Mouse (Mus musculus): ENCODE measurements at regions not wholly inside any gene's neighbourhood (a gene's known extent, or its start where the extent isn't known, plus 50 kb on each side); places are given as distances from the start of the nearest gene placed in this dataset.

DNA sequence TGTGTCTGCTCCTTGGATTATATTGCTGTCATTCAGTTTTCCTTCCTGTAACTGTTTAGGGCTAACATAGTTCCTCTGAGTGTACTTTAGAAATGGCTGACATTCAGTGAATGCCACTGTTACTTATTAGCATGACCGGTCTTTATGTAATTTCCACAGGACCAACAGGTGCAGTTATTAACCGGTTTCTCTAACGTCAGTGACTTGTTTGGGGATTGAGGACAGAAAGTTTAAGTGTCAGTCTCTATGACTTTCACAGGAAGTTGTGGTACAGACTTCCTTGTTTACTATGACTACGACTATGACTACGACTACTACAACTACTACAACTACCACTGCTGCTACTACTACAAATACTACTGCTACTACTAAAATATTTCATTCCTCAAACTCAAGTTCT, 170.4 kb upstream of the Ptger4 start:
- DNase-seq (ENCODE audit: inconsistent ontology term) = no peak

DNA sequence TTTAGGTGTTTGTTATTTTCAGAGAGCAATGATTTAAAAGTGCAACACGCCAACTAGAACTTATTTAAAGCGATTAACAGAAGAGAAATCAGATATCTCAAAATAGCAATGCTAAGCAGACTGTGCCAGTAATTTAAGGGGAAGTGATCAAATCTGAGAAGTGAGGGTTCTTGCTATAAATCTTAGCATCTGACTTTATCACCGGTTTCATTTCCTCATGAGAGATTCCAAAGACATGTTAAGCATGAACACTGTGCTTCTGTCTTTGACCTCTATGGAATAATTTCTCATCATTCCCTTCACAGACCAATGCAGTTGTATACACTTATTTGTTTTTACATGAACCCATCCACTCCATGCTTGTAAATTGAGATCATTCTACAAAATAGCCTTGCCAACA, 172.0 kb upstream of the Ptger4 start:
- no peak for DNase-seq (ENCODE audit: inconsistent ontology term)

DNA sequence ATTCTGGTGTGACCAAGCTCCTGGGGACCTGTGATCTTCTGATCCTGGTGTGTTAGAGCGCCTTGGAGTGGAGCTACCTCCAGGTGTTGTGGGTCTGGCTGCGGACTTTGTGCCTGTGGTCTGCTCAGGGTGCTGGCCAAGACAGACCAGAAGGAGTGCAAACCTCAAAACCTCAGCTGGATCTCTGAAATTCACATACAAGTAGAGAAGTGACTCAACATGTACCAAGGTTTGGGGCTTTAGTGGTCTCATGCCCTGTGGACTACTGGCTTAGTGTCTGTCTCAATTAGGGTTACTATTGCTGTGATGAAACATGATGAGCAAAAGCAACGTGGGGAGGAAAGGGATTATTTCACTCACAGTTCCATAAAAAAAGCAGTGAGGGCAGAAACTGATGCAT, 182.7 kb upstream of the Ptger4 start:
- no peak for DNase-seq (ENCODE audit: inconsistent ontology term)

DNA sequence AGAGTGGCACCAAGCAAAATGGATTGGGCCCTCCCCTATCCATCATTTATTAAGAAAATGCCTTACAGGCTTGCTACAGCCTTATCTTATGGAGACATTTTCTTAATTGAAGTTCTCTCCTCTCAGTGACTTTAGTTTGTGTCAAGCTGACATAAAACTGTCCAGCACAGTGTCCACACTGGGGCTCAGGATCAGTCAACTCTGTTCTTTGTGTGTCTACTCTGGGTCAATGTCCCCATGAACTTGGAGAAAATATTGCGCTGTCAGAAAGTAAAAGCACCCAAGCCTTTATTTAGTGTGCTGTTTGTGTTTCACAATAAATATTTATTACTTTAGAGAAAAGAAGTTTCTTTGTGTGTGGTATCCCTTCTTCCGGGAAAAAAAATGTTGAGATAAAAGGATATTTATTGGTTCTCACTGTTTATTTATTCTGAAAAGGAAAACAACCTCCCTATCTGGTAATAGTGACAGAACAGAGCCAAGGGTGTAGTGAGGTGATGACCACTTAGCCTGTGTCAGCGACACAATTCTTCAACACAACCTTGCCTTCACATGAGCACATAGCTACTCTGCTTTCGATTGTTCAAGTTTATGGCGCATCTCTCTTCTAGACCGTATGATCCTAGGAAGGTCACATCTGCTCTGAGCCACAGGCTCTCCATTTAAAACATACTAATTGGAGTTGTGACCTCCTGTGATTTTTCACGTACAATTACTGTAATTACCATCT, 183.5 kb upstream of the Ptger4 start:
- DNase-seq (ENCODE audit: inconsistent ontology term) = no peak

DNA sequence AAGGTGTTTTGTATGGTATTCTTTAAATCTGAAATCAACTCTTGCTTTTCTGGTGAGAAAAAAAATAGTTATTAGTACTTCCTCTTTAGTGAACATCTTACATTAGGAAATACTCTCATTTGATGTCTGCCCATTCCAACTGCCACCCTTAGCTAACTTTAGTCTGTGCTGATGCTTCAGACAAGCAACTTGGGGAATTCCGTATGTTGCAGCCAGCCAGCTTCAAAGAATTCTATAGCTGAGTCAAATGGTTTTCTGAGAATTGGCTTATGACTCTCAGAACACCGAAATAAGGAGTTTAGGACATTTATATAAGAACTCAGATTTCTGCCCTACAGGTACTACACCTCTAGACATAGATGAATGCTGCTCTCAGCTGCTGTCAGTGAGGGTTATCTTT, 188.0 kb upstream of the Ptger4 start:
- no peak for DNase-seq (ENCODE audit: inconsistent ontology term)

DNA sequence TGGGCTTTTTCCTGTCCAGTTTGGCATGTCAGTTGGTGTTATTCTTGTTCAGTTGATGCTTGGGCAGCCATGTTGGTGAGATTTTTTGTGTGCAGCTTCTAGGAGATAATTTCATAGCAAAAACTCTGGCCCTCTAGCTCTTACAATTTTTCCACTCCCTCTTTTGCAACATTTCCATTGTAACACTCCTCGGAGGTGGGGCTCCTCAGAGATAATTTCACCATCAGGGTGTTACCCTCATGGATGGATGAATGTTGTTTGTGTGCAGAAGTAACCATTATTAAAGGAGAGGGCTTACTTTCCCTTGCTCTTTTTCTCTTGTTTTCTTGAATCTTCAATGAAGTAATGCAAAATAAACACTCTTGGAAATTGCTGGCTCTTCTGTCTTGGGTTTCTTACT, 193.0 kb upstream of the Ptger4 start:
- DNase-seq (ENCODE audit: inconsistent ontology term) = no peak

DNA sequence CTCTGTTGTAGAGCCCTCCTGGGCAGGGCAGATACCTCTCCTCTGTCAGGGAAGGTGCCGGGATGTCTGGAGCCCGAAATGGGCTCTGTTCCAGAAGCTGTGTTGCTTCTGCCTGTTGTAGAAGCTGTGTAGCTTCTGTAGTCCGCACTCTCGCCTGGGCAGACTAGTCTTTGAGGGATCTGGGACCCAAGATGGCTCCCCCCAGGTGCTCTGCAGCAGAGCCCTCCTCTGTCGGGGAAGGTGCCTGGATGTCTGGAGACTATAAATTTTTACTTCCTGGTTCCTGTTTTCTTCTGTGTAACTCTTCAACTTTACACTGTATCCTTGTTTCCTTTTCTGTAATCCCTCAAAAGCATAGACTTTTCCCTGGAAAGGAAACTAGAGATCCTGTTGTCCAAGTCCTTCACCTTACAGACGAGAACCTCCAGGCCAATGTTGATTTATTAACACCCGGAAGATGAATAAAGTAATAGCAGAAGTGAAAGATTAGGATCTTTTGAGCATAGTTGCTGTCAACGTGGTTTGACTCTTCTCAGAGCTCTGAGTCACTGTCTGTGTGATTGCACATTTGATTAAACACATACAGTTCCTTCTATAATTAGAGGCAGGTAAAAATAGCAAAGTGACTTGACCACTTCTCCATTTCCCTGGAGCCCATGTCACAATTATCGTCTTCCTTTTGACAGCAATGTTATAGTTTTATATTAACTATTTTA, 202.2 kb upstream of the Ptger4 start:
- DNase-seq (ENCODE audit: inconsistent ontology term) = no peak

DNA sequence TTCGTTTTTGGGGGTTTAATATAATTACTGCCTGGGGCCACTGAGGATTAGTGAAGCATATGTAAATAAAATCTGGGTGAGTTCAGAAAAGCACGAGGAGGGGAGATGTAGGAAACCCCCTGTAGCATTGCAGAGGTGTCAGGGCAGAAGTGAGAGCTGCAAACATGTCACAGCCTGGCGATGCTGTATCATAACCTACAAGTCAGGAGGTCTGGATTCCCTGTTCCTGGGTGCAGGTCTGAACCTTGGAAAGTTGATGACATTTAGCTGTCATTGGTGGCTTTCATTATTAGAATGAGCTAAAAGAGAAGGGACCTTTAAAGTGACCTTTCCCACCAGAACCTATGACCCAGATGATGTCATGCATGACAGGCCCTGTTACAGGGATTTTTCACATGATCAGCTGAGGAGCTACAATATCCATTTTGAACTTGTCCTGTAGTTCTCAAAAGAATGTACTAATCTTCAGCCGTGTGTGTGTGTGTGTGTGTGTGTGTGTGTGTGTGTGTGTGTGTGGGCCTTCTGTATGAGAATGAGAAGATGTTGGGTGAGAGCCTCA, 202.8 kb upstream of the Ptger4 start:
- no peak for DNase-seq (ENCODE audit: inconsistent ontology term)

DNA sequence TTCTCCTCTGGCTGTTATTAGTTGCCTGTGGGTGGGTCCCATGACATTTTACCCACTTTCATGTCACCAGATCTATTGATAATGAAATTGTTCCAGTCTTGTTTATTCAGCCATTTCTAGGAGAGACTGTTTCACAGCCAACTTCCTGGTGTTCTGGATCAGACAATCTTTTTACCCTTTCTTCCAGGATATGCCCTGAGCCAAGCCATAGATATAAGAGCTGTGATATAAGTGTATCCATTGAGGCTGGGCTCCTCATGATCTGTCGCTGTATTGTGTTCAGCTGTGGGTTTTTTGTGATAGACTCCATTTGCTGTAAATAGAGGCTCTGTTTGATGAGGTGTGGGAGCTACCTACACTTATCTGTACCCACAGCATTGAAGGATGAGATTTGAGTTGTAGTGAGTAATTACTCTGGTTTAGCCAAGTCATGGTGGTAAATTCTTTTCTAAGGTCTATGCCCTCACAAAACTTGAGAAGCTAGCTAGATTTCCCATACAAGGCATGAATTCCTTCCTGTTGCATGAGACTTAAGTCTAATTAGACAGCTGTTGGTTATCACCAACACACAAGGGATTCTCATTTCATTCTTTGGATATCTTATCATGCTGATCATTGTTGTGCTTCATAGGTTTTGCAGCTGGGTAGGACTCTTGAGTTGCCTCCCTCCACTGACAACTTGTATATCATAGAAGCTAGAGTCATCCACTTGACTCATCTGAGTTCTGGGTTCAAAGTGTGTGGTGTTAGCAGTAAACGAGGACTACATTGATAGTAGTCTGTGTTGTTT, 203.9 kb upstream of the Ptger4 start:
- no peak for DNase-seq (ENCODE audit: inconsistent ontology term)

DNA sequence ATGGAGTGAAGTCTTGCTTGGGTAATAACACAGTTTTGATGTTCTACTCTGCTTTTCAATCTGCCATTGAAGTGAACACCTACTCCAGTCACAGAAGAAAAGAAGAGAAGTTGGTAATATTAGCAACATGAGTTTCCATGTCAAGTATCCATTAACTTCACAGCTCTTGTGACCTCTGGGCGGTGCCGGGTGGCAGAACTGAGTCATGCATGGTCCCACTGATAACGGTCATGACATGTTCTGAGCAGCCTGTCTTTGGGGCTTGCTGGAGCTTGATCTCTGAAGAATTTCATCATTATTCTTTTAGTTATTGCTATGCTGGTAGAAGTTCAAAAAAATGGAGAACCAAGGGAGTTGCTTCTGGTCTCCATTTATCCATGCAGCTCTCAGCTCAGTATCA, 215.1 kb upstream of the Ptger4 start:
- no peak for DNase-seq (ENCODE audit: inconsistent ontology term)

DNA sequence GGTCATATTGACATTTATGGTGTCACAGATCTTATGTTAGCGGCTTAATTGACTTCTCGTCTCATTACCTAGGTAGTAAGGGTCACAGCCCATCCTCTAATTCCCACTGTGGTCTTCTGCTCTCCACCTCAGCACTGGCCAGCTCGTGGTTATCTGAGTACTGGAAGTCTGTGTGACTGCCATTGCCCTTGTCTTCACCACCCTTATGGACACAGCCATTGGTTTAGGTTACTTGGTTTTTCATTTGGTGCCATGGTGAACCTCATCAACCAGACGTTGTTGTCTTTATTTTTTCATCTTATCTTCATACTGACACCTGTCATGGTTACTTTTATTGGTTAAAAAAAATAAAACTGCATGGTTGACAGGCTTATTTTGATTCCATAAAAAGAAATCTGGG, 215.6 kb upstream of the Ptger4 start:
- DNase-seq (ENCODE audit: inconsistent ontology term) = no peak

DNA sequence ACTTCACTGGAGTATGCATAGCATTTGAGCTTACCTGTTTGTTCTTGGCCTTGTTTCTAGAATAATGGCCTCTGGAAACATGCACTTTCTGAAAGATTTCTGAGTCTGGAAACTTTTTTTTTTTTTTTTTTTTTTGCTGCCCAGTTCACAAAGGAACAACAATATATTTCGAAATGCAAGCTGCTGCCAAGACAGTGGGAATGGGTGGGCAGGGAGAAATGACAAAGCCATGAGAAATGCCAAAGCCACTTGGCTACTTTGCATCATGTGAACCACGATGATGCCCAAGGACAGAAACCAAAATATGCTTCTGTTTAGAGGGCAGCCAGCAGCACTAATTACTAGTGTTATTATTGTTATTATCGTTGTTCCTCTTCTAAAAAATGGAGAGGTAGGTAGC, 218.7 kb upstream of the Ptger4 start:
- DNase-seq (ENCODE audit: inconsistent ontology term) = peak; percentile 87

DNA sequence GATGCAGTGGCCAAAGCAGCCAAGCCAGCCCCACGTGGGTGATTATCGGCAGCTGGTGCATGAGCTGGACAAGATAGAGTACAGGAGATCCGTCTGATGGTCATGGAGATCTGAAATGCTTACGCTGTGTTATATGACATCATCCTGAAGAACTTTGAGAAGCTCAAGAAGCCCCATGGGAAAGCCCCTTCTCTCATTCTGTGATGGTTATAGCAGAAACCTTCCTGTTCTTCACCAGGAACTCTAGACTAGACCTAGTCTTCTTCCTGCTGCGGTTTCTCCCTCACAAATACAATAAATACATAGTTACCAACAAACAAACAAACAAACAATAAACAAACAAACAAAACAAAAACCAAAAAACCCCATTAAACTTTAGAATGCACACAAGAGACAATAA, 220.7 kb upstream of the Ptger4 start:
- DNase-seq (ENCODE audit: inconsistent ontology term) = no peak

DNA sequence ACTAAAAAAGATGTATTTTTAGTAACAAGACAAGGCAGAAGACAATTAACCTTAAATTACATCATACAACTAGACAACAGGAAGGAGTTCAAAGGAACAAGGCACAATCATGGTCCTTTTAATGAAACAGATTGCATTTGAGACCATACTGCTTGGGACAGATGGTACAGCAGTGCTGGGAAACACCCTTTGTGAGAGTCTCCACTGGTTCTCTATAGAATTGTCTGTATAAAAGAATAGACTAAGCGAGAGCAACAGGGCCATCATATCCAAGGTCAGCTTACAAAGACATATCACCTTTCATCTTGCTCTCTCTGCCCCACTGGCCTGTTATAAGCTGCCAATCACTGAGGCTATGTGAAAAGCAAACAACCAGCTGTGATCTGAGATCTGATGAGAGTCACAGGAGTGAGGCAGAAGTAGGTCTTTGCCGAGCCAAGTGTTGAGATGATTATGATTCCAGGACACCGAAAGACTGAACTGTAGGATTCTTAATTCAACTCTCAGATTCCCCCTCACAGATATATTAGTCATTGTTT, 224.6 kb upstream of the Ptger4 start:
- DNase-seq (ENCODE audit: inconsistent ontology term) = no peak

DNA sequence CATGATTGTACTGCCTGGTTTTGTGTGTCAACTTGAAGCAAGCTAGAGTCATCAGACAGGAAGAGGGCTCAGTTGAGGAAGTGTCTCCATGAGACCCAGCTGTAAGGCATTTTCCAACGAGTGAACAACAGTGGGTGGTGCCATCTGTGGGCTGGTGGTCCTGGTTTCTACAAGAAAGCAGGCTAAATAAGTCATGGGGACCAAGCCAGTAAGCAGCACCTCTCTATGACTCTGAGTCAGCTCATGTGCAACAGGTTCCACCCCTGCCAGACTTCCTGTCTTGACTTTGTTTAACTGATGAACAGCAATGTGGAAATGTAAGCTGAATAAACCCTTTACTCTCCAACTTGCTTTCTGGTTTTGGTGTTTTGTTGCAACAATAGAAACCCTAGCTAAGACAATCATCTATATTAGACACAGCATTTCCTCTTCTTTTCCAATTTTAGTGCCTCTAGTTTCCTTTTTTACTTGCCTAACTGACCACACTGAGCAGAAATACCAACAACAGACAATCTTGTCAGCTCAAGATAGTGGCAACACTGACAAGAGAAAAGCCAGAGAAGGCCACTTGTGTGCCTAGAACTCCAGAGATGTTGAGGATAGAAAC, 231.5 kb upstream of the Ptger4 start:
- DNase-seq (ENCODE audit: inconsistent ontology term) = no peak

DNA sequence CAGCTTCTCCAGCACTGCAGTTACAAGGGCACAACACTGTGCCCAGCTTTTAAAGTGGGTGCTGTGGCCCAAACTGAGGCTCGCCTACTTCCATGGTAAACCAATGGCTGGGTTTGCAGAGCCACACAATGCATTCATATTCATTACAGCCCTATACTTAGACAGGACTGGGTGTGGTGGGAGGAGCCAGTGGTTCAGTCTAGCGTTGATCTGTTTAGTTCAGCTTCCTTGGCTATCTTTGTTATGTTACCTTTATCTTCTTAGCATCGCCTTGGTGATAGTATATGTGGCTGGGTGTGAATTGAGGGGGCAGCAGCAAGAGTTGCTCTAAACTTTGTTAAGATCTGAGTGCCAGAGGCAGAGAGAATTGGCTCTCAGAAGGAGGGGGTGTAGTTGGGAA, 249.3 kb upstream of the Ptger4 start:
- DNase-seq (ENCODE audit: inconsistent ontology term) = no peak

DNA sequence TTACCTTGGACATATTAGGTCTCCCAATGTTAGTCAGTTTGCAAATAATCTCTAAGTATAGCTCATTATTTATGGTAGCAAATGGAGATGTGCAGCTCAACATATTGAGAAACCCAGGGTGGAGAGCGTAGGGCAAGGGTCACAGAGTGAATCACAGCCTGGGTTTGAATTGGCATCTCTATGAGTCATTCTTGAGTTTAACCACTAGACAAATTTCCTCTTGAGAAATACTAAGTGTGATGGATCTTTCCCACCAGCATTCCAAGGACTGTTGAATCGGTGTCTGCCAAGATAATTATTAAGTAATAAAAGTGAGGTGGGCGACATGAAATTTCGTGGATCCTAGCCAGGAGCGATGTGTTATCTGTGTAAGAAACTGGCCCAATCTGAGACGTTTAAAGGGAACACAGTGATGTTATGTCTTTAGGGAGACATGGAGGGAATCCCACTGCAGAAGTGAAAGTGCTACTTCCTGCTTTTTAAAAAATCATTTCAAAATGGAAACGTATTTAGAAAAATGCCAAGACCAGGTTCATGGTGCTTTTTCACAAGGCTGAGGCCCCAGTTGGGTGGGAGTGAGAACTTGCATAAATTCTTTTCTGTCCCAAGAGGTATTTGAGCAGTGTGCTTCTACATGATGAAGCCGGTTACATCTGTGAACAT, 251.3 kb upstream of the Ptger4 start:
- DNase-seq (ENCODE audit: inconsistent ontology term) = peak; percentile 53

DNA sequence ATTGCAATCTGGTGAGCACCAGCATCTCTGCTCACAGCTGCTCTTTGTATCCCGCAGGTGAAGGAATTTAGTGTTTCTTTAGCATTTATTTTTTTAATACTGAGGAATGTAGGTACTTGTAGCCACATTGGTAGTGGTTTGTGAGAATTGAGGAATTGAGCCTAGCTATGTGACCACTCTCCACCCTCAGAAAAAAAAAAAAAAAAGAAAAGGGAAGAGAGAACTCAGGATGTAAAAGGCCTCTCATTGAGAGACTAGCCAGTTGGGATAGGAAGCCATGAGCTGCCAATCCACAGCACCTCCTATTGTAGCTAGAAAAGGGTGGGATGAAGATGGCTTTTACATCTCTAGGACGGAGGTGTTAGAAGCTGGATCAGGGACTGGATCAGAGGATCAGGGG, 252.0 kb upstream of the Ptger4 start:
- DNase-seq (ENCODE audit: inconsistent ontology term) = no peak

DNA sequence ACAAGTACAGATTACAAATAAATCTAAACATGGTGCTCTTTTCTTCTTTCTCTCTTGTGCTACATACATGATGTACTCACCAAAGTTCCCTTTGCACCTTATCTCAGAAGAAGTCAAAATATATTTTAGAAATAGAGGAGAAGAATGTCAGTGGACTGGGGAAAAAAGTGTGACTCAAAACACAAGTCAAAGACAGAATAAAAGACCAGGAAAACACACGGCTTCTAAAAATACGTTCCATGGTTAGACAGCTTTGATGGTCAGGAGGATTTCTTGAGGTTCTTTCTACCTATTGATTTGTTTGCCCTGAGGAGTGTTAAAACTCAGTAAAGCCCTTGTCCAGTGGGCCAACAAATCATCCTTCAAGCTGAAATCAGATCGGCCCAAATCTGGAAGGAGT, 260.5 kb upstream of the Ptger4 start:
- no peak for DNase-seq (ENCODE audit: inconsistent ontology term)

DNA sequence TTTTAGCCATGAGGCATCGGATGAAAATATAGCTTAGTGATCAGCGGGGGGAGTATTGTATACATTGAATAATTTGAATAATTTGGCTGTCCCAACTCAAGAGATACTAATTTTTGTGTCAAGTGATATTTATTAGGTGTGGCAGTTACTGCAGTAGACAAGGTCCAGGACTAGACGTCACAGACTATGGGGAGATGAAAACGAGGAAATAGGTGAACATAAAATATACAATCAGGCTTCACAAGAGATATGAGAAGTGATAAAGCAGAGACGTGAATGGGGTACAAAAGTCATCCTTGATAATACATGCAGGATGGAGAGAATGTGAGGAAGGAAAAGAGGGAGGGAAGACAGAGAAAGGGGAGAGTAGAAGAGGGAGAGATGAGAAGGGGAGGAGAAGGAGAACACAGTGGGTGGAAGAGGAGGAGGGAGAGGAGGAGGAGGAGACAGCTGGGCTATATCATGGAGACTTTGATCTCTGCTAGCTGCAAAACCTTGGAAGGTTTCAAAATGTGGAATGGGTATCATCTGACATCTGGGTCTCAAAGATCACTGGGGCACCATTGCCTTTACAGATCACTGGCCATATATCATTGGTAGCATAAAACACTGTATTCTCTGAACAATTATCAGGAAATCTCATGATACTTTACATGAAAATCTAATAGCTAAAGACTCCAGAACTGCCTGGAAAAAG, 263.0 kb upstream of the Ptger4 start:
- DNase-seq (ENCODE audit: inconsistent ontology term) = no peak

DNA sequence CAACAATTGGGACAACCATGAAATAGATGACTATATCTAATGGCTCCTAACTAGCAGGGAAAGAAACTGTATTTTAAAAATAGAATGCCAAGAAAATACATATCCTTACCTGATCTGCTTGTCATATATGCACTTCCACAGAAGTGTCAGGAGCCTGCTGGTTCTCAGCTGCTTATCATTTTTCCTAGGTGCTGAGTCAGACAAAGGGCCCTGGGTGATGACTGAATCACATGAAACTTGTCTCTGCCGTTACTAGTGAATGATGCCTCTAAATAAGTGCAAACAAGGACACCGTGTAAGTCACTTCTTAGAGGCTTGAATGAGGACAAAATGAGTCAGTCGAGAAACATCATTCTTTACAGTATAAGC, 263.5 kb upstream of the Ptger4 start:
- DNase-seq (ENCODE audit: inconsistent ontology term) = no peak

Measured in Muller cell, postnatal 12 days (primary cell).